Mouse (Mus musculus) left cerebral cortex, postnatal 36 days (tissue): ENCODE results near the gene Gm3106. TPM values are rescaled to one million over a fixed set of nuclear protein-coding genes. Genes with fewer than 3 reads are reported as not detected.
"Not testable (repeated sequence)": the region's sequence is repeated elsewhere in the genome, so short reads cannot be mapped to it uniquely, and the experiment has no call there.

Experiments used
- DNase-seq, 2 experiments: peaks; one replicate each; pipeline ENCODE4 v3.0.0; 2021 to 2022; ENCODE audit warnings: low spot score in 2 of 2, mixed read lengths in 1 of 2
- intact Hi-C: fragments of 180-260 bp; cut with DNase I; formaldehyde crosslinking; loops from one replicate; pipeline ENCODE4 v1.15.1; 2025
- total RNA-seq, 2 experiments: library from RNA; stranded (reverse); gene quantifications; 2 replicates each; pipeline ENCODE4 v1.2.3; 2021

Gm3106 gene
- total RNA-seq = not detected

- intact Hi-C loops, DNase-seq: not testable (repeated sequence)
Measured at GRCm38 (mm10) chr5:94217705-94218104, at the start of gene Gm3106. Gm3106 (plus strand) TSS chr5:94218005.

Other genes starting within 250 kb of the Gm3106 start
- gene BC061212, start 147.5 kb upstream of the Gm3106 start, total RNA-seq = not detected
- not detected for gene Gm6351, start 141.6 kb upstream of the Gm3106 start, total RNA-seq
- gene A430089I19Rik, start 88.8 kb downstream of the Gm3106 start, total RNA-seq = not detected
- not detected for gene Gm6502, start 96.4 kb downstream of the Gm3106 start, total RNA-seq
- not detected for gene AA792892, start 121.7 kb downstream of the Gm3106 start, total RNA-seq
- not detected for gene Gm7682, start 227.8 kb downstream of the Gm3106 start, total RNA-seq